Mouse (Mus musculus): Measurements from ENCODE around the gene A4galt.

The A4galt gene

GRCm38 (mm10) chr15:83224136-83224766 lies 27.3 kb downstream of the A4galt start:
- DNase-seq (ENCODE audit: low spot score): no peak

- peak; percentile 80 for DNase-seq (ENCODE audit: low spot score)
These were observed 28.2 kb downstream of the A4galt start for GRCm38 (mm10) chr15:83223208-83223962.

GRCm38 (mm10) chr15:83221721-83222120 lies 29.9 kb downstream of the A4galt start:
- DNase-seq (ENCODE audit: low spot score): no peak

- no peak for DNase-seq (ENCODE audit: low spot score)
These were observed 31.1 kb downstream of the A4galt start for GRCm38 (mm10) chr15:83220368-83221013.

GRCm38 (mm10) chr15:83215322-83216216 lies 36.0 kb downstream of the A4galt start:
- DNase-seq (ENCODE audit: low spot score): peak; percentile 44

GRCm38 (mm10) chr15:83210229-83210628 lies 41.3 kb downstream of the A4galt start:
- DNase-seq (ENCODE audit: low spot score): peak; percentile 79

GRCm38 (mm10) chr15:83209719-83210118 lies 41.9 kb downstream of the A4galt start:
- no peak for DNase-seq (ENCODE audit: low spot score)

GRCm38 (mm10) chr15:83209092-83209695 lies 42.4 kb downstream of the A4galt start:
- DNase-seq (ENCODE audit: low spot score): no peak

- DNase-seq (ENCODE audit: low spot score): no peak
These were observed 46.7 kb downstream of the A4galt start for GRCm38 (mm10) chr15:83204731-83205451.

- DNase-seq (ENCODE audit: low spot score): no peak
These were observed 49.2 kb downstream of the A4galt start for GRCm38 (mm10) chr15:83202412-83202811.

GRCm38 (mm10) chr15:83193413-83193812 lies 58.2 kb downstream of the A4galt start:
- no peak for DNase-seq (ENCODE audit: low spot score)

- no peak for DNase-seq (ENCODE audit: low spot score)
These were observed 69.2 kb downstream of the A4galt start for GRCm38 (mm10) chr15:83182351-83182750.

- no peak for DNase-seq (ENCODE audit: low spot score)
These were observed 69.7 kb downstream of the A4galt start for GRCm38 (mm10) chr15:83181800-83182330.

- DNase-seq (ENCODE audit: low spot score): no peak
These were observed 71.6 kb downstream of the A4galt start for GRCm38 (mm10) chr15:83180004-83180403.

Data from testis, postnatal 10 days (tissue).